Mouse (Mus musculus) left cerebral cortex, postnatal 36 days (tissue): Measurements from ENCODE around the gene Cep85l. TPM values are rescaled to one million over a fixed set of nuclear protein-coding genes. Genes with fewer than 3 reads are reported as not detected.

Experiments used
- DNase-seq, 2 experiments: peaks; one replicate each; pipeline ENCODE4 v3.0.0; 2021 to 2022; ENCODE audit warnings: low spot score in 2 of 2, mixed read lengths in 1 of 2
- intact Hi-C: fragments of 180-260 bp; cut with DNase I; formaldehyde crosslinking; loops from one replicate; pipeline ENCODE4 v1.15.1; 2025
- total RNA-seq, 2 experiments: library from RNA; stranded (reverse); gene quantifications; 2 replicates each; pipeline ENCODE4 v1.2.3; 2021

Cep85l gene
- total RNA-seq, 2 experiments from 2014 or later: 19.4 to 19.8 TPM

DNA sequence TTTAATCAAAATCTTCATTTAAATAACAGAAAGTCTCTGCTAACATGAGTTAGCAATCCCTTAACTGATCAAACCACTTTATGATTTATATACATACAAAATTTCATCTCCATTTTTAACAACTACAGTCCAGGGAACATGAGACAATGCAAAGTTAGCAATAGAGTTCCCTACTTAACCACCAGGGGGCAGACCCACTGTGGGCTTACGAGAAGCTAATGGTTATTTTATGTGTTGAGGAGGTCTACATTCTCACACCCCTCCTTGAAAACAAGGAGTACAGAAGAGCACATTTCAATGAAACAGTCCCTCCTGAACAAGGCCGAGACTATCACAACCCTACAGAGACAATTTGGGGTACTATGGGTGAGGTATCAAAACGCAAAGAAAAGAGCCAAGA lies 33.2 kb downstream of the Cep85l start:
- intact Hi-C loops: loop anchor here (1.0 to 10.0 kb wide), 3 partner anchors 182 to 248 kb away; partner anchors contain the start of gene Asf1a
- DNase-seq: no peak

GRCm38 (mm10) chr10:53345508-53345907 lies 34.2 kb downstream of the Cep85l start:
- intact Hi-C loops: loop anchor here (10.0 kb wide), 2 partner anchors 231 to 249 kb away; partner anchors contain the start of gene Asf1a
- no peak for DNase-seq

GRCm38 (mm10) chr10:53343865-53344264 lies 35.9 kb downstream of the Cep85l start:
- intact Hi-C loops: loop anchor here (10.0 kb wide), 2 partner anchors 229 to 251 kb away; partner anchors contain the start of gene Asf1a
- DNase-seq: no peak

GRCm38 (mm10) chr10:53343384-53343783 lies 36.4 kb downstream of the Cep85l start:
- intact Hi-C loops: loop anchor here (10.0 kb wide), 2 partner anchors 229 to 251 kb away; partner anchors contain the start of gene Asf1a
- DNase-seq: no peak

DNA sequence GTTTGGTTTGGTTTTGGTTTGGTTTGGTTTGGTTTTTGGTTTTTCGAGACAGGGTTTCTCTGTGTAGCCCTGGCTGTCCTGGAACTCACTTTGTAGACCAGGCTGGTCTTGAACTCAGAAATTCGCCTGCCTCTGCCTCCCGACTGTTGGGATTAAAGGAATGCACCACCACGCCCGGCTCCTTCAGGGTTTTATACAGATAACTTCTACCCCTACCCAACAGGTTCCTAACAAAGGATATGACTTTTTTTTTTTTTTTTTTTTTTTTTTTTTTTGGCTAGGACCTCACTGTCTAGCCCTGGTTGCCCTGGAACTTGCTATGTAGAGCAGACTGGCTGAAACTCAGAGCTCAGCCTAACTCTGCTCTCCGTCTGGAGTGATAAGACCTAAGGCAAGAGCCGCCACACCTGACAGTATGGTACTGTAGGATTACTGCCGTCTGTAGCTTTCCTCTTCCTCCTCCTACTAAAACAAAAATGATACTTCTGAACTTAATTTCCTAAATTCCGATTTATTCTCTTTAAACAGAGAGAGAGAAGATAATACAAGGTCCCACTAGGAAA lies 37.5 kb downstream of the Cep85l start:
- no peak for DNase-seq
- intact Hi-C loops: loop anchor here (10.0 kb wide), 2 partner anchors 227 to 253 kb away; partner anchors contain the start of gene Asf1a

- intact Hi-C loops: loop anchor here (10.0 kb wide), 2 partner anchors 227 to 253 kb away; partner anchors contain the start of gene Asf1a
- no peak for DNase-seq
Observed at GRCm38 (mm10) chr10:53341288-53341965, 38.3 kb downstream of the Cep85l start.

GRCm38 (mm10) chr10:53339045-53339444 lies 40.7 kb downstream of the Cep85l start:
- intact Hi-C loops: no loop called here
- no peak for DNase-seq

GRCm38 (mm10) chr10:53337162-53337923 lies 42.4 kb downstream of the Cep85l start, which contains the start of gene Pln:
TSS of gene Pln (plus strand) at chr10:53337667.
- intact Hi-C loops: no loop called here
- DNase-seq: no peak

DNA sequence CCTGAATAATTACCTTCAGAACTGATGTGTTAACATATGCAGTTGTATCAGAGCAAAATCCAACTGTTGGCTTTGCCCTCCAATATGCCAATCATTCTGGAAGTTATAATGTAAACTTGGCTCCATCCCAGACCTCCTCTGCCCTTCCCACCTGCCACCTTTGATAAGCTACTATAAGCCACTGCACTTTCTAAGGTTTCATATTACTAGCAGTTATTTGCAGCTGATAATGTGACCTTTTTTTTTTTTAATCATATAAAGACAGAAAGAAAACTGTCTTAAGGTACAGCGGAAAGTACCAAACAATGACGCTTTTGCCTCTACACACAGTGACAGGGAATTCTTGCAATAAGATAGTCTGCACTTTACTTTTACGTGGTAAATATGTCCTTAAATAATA lies 43.8 kb downstream of the Cep85l start:
- no peak for DNase-seq
- intact Hi-C loops: no loop called here

- intact Hi-C loops: no loop called here
- no peak for DNase-seq
Observed at GRCm38 (mm10) chr10:53335266-53335665, 44.5 kb downstream of the Cep85l start.

- DNase-seq: no peak
- intact Hi-C loops: no loop called here
Observed at GRCm38 (mm10) chr10:53332752-53333151, 47.0 kb downstream of the Cep85l start.

DNA sequence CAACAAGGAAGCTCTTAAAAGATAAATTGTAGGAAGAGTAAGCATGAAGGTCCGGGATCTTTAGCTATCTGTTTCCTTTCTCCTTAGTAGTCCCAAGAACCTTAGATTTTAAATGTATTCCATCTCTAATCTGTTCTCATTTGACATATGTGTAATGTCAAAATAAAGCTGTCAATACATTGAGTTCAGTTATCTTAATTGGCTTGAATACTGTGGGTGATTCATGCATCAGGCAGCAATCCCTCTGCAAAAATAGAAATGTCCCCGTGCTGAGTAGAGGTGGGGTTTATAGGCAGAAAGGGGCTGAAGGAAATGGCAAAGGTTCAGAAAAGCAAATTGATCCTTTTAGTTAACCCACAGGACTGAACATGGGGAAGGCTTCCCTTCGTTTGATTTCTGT lies 50.5 kb downstream of the Cep85l start:
- no peak for DNase-seq
- intact Hi-C loops: no loop called here

DNA sequence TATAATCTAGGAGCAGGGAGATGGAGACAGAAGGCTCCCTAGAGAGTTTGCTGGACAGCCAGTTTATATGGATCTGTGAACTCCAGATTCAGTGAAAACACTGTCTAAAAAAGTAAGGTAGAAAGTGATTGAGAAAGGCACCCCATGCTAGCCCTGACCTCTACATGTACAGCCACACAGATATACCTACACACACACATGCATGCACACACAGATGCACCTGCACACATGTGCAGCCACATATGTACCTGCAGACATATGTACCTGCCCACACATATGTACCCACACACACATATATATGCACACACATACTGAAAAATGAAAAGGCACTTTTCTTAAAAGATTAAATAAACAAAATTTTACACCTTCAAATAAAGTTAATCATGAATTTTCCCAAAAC lies 53.4 kb downstream of the Cep85l start:
- intact Hi-C loops: no loop called here

DNA sequence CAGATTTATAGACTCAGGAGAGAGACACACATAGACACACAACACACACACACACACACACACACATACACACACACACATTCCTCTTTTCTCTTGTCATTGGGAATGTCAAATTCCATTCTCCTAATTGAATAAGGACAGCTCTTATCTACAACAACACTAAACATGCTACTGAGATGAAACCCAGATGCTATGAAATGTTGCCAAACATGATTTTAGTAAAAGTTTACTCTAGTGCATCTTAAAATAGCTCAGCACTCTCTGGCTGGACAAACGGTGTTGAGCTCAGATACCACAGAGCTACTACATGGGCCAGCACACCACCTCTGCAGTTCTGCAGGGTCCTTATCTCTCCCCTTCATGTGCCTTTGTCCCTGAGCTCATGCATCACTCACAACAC lies 55.1 kb downstream of the Cep85l start:
- intact Hi-C loops: no loop called here
- no peak for DNase-seq

More for the DNA sequence above, 53.4 kb downstream of the Cep85l start:
- DNase-seq: no peak

DNA sequence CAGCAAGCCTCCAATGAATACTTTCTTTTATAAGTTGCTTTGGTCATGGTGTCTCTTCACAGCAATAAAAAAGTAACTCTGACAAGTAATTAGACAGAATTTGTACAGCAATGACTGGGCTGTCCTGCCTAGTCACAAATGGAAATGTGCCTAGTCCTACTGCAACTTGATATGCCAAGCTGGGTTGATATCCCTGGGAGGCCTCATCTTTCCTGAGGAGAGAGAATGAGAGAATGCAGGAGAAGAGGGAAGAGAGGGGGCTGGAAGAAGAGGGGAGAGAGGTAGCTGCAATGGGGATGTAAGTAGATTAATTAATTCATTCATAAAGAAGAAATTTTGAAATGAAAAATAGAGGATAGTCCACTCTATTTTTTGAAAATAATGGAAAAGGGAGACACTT lies 56.4 kb downstream of the Cep85l start:
- intact Hi-C loops: no loop called here
- no peak for DNase-seq

GRCm38 (mm10) chr10:53306674-53307073 lies 73.1 kb downstream of the Cep85l start:
- intact Hi-C loops: loop anchor here (10.0 kb wide), 2 partner anchors 192 to 612 kb away; partner anchors contain the start of gene Slc35f1
- DNase-seq: no peak

- intact Hi-C loops: loop anchor here (10.0 kb wide), 2 partner anchors 191 to 611 kb away; partner anchors contain the start of gene Slc35f1
Observed at GRCm38 (mm10) chr10:53305867-53306266, 73.9 kb downstream of the Cep85l start.

DNA sequence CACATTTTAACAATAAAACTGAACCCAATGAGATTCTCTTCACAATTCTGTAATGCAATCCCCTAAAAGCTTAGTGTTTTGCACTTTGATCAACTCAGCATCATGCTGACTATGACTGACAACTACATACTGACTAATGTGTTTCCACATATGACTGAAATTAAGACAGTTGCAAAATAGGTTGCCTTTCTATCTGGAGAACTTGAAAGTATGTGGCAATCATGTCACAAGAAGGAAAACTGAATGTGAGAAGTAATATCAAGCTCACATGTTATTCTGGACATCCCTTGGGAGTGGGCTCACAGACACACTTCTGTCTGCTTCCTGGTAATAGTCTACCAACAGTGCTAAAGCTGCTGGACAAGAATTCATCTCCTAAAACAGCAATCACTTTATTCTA lies 94.6 kb downstream of the Cep85l start:
- DNase-seq: no peak
- intact Hi-C loops: no loop called here

More at GRCm38 (mm10) chr10:53305867-53306266, 73.9 kb downstream of the Cep85l start:
- DNase-seq: no peak

- intact Hi-C loops: no loop called here
- no peak for DNase-seq
Observed at GRCm38 (mm10) chr10:53272228-53272627, 107.5 kb downstream of the Cep85l start.

DNA sequence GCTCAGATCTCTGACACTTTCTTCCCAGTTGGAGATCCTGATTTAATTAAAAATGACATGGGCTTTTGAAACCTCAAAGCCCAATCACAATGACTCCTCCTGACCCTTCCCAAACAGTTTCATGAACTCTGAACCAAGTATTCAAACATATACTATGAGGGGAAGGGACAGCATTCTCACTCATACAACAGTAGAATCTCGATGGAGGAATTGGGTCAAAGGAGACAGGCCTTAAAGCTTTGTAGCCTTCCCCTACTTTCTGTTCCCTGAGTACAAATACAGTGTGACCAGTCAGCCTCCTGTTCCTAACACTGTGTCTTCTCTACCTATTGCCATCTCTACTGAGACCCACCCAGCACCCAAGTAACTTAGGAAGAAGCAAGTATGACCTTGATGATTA lies 117.7 kb downstream of the Cep85l start:
- no peak for DNase-seq
- intact Hi-C loops: no loop called here
